Mouse (Mus musculus) urinary bladder, adult 2 months (tissue): ENCODE data around the gene Dcxr. TPM values are rescaled to one million over a fixed set of nuclear protein-coding genes. Genes with fewer than 3 reads are reported as not detected.
"Not testable (repeated sequence)": the region's sequence is repeated elsewhere in the genome, so short reads cannot be mapped to it uniquely, and the experiment has no call there.

ENCODE experiments used
- DNase-seq: peaks from one replicate; pipeline ENCODE4 v3.0.0; 2022; ENCODE audit warnings: low spot score
- polyA plus RNA-seq: library from polyadenylated mRNA; depleted of rRNA; stranded (reverse); fragments of >200 nt; gene quantifications from 2 replicates; pipeline ENCODE4 v1.2.3, GENCODE M21; 2012; rRNA removed

The Dcxr gene
- 58.1 and 60.6 TPM in 2 replicates for polyA plus RNA-seq

GRCm38 (mm10) chr11:120727169-120727527 is at the start of gene Dcxr:
Gene Dcxr, minus strand, starts transcription at chr11:120727281.
- peak; percentile 70 for DNase-seq

DNA sequence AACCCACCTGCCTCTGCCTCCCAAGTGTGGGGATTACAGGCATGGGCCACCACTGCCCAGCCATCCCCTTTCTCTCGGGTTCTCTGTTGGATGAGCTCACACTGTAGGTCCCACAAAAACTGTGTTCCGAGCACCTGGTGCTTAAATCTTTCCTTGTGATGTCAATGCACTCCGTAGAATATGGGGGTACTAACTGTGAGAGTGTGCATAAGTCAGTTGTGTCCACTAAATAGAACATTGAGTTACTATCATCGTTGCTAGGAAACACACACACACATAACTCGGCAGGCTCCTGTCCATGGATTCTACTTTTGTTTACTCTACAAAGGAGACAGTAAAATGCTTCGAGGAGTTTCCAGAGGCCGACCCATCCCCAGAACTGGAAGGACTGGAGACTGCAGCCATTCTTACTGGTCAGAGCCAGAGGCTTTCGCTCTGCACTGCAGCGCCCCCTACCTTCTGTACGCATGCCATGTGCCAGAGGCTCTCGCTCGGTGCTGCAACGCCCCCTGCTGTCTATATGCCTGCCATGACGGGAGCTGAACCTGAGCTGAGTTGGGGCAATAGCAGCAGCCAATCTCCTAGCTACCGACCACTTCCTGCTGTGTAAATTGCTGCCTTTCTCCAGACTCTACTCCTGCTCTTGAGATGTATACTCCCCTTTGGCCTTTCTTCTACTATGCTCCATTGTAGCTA is 48.8 kb upstream of the Dcxr start:
- DNase-seq: peak; percentile 94

DNA sequence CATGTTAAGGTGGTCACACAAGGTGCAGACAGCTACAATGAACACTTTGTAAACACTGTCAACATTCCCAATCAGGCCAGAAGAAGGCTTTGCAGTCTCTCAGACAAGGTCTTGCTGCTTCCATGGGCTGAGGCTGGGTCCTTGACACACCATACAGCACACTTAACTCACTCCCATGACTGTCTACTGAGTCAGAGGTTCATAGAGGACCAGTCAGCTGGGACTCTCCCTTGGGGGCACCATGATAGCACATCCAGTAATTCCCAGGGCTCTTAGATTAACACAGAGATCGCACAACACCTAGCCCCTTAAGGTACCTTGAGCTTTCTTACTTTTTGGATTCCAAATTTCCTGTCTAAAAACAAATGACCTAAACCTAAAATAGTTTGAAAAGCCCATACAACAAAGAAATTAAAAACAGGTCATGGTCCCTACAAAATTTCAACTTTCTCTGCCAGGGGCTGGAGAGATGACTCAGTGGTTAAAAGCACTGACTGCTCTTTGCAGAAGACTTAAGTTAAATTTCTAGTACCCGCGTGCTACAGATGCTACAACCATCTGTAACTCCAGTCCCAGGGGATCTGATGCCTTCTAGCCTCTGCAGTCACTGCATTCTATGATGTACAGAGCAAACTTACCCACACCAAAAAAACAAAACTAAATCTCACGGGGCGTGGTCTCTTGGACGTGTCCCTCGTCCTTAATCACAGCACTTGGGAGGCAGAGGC is 46.5 kb upstream of the Dcxr start:
- DNase-seq: no peak

DNA sequence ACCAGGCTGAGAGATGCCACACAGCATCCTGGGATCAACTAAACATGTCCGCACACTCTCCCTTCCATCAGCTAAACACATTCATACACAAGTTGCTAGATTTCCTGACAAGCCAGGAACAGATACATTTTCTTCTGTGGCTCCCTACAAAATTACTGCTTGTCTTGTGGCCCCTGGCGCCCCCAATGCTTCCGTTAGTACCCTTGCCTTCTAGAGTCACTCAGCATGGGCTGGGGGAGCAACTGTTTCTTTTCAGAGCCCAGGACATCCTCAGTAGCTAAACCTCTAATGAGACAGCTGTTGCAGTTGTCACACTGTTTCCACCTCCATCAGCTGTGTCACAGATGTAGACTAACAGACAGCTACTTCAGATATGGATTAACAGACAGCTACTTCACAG is 45.7 kb upstream of the Dcxr start:
- no peak for DNase-seq

DNA sequence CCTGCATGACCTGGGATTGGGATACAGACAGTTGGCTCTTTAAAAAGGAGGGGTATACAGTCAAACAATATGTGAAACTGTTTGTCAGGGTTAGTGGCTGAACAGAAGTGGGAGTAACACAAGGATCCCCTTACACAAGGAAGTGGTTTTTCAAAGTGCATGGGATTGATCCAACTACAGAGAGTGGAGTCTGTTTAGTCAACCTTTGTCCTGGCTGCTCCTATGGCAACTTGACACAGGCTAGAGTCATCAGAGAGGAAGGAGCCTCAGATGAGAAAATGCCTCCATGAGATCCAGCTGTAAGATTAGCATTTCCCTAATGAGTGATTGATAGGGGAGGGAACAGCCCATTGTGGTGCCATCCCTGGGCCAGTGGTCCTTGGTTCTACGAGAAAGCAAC is 41.1 kb upstream of the Dcxr start:
- no peak for DNase-seq

GRCm38 (mm10) chr11:120767023-120767422 is 39.9 kb upstream of the Dcxr start:
- not testable (repeated sequence) for DNase-seq

GRCm38 (mm10) chr11:120763121-120763999 is 36.3 kb upstream of the Dcxr start:
- not testable (repeated sequence) for DNase-seq

- not testable (repeated sequence) for DNase-seq
Measured at GRCm38 (mm10) chr11:120762672-120763041, 35.6 kb upstream of the Dcxr start, which contains the start of gene Hmga1b. Gene Hmga1b, plus strand, starts transcription at chr11:120762794.

DNA sequence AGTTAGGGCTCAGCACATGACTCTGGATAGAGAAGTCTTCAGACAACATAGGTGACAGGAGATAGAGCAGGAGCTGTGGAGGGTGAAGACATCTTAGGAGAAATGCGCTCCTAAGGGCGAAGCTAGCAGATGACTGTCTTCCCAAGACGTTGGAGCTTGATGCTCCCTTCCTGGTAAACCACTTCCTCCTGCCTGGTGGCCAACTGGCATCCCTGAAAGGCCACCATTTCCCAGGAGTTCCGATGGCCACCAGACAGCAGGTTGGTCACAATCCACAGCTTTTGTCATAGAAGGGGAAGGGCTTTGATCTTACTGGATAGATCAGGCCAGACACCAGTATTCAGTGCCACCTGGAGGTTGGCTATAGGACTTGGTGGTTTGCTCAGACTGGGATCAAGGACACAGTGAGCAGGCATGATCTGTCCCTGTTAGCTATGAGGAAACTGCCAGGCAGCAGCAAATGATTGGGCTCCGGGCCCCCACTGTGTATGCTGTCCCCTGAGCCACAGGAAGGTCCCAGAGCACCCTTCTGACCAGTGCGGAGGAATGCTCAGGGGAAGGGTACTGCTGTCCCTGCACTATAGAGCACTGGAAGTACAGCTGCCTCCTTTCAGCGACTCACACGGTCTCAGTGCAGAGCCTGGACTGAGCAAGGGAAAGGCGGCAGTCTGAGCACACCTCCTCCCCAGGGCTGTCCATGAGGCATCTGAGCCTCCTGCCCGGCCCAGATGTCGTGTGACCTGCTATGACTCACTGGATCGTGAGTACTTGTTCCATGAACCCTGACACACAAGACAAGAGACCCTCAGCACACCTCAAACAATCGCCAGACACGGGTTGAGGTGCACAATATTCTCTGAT is 35.0 kb upstream of the Dcxr start:
- no peak for DNase-seq

- DNase-seq: no peak
Measured at GRCm38 (mm10) chr11:120760236-120760635, 33.2 kb upstream of the Dcxr start.

- no peak for DNase-seq
Measured at GRCm38 (mm10) chr11:120751606-120752005, 24.5 kb upstream of the Dcxr start.

DNA sequence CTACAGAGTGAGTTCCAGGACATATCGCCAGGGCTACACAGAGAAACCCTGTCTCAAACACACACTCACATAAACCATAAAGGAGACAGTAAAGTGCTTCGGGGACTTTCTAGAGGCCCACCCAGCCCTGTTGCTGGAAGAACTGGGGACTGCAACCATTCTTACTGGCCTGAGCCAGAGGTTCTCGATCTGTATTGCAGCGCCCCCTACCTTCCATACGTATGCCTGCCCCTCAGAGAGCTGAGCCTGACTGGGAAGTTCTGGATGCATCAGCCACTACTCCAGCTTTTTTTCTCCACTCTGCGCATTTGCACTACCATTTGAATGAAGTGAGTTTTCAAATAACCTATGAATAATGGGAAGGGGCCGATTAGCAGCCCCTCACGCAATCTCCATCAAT is 22.3 kb upstream of the Dcxr start:
- DNase-seq: no peak

DNA sequence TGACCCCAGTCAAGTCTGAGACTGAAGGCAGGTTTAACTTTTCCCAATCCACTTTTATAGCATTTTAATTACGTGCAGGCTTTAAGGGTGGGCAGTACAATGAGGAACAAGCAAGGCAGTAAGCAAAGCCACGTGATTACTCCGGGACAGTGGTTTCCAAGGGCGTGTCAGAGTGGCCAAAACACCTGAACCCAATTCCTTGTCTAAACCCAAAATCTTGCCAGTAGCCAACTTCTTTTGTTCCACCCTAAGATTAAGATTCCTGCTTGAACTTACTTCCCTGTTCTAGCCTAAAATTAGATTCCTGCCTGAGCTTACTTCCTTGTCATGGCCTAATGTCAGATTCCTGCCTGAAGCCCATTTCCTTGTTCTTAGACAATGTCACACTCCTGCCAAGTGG is 20.9 kb upstream of the Dcxr start:
- DNase-seq: no peak

GRCm38 (mm10) chr11:120744121-120744701 is 17.1 kb upstream of the Dcxr start:
- DNase-seq: no peak

DNA sequence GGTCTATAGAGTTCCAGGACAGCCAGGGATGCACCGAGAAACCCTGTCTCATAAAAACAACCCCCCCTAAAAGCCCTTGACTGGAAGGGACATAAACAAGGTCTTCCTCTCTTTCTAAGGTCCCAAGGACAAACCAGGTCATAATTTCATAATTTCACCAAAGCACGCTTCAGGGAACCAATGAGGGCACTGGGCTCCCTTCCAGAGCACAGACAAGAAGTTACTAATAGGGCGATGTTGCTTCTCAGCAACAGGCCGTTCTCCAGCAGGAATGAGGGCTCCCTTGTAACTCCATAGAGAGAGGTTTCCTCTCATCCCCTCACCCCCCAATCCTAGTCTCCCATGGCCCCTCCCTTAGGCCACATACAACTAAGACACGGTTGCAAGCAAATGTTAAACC is 13.9 kb upstream of the Dcxr start:
- no peak for DNase-seq

DNA sequence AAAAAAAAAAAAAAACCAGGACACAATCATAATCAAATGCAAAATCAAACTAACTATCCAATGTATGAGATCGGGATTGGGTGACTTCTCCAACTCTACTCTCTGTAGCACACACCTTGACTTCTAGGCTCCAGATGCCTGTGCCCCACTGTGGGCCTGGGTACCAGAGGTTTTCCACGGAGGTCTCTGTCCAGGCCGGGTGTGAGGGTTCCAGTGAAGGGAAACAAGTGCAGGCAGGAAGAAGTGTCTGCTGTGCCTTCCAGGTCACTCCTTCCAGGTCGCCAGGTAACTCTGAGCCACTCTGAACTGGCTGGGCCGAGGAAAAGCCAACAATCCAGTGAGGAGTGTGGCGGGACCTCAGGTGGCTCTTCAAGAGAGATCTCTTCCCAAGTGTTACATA is 9.3 kb upstream of the Dcxr start:
- DNase-seq: no peak

DNA sequence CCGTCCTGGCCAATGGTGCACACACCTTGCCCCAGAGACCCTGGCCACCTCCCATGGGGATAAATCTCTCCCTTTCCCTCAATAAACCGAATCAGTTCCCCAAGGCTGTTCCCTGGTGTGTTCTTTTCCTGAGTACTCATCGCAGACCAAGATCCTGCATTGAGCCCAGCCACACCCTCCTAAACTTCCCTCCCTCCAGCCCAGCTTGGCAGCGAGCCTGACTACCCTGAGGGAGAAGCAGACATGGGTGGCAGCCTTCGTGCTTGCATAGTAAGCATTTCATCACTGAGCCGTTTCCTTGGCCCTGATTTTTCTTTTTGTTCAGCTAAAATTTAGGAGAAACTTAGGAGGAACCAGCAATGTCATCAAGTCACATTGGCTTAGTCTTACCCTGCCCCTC is 6.4 kb upstream of the Dcxr start:
- DNase-seq: peak; percentile 30

GRCm38 (mm10) chr11:120731858-120732680 is 5.0 kb upstream of the Dcxr start, which contains the start of gene Cbr2:
Gene Cbr2, minus strand, starts transcription at chr11:120732114.
- peak; percentile 36 for DNase-seq

- no peak for DNase-seq
Measured at GRCm38 (mm10) chr11:120731395-120731794, 4.3 kb upstream of the Dcxr start.

DNA sequence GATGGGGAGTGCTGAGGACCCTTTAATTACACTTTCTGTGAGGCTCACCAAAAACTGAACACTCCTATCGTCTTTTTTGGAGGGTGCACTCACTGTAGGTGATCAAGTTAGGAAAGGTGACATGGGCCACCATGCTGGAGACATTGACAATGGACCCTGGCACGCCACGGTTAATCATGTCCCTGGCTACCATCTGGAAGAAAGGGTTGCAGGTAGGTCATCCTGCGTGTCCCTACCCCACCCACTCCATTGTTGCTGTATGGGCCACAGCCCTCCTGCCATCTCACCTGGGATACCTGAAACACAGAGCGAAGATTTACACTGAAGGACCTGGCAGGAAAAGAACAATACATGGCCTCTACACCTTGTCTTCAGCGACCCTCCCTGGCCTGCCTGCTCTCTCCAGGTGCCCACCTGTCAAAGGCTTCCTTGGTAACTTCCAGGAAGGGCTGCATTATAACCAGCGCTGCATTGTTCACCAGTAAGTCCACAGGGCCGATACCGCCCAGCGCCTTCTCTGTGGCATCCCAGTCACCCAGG is 3.3 kb upstream of the Dcxr start:
- DNase-seq: no peak
